8 mouse cellular contexts compared by ENCODE assay signal in genomic region chr5:122726068-122726467, GRCm38 (mm10). TPM values are rescaled to one million over a fixed set of nuclear protein-coding genes. Genes with fewer than 3 reads are reported as not detected.
A peak's percentile ranks its signal among the peaks of the same experiment; 100 is the strongest.
DNase-seq lines count a peak whose midpoint lies in the region; ATAC-seq and TF ChIP-seq lines count a peak whose summit lies in the region.

No protein-coding gene starts in this region.

- no peak overlapping the region for H3K27ac ChIP-seq in ES-Bruce4 (ENCODE audit: insufficient read depth, low read length)
- H3K27ac ChIP-seq in lung, embryonic 14.5 days (ENCODE audit: low read depth) = no peak overlapping the region

- H3K4me1 ChIP-seq in ES-Bruce4 (ENCODE audit: control insufficient read depth, insufficient read depth, low read length) = no peaks in the 10 kb centered on the region
- no peaks in the 10 kb centered on the region for H3K4me1 ChIP-seq in lung, embryonic 14.5 days (ENCODE audit: insufficient read depth)

- TF ChIP-seq POLR2A in ES-Bruce4 (IDR thresholded peaks at IDR 0.05; ENCODE audit: insufficient read depth, low read length) = no peak

- no peaks in the 10 kb centered on the region for H3K36me3 ChIP-seq in ES-Bruce4 (ENCODE audit: control insufficient read depth, insufficient read depth, low read length, poor library complexity, severe bottlenecking)
- H3K36me3 ChIP-seq in lung, embryonic 14.5 days (ENCODE audit: insufficient read depth) = 0 out of 2 replicates have a peak, but pooled peaks cover 2% of the 10 kb centered on the region

- H3K9me3 ChIP-seq in ES-Bruce4 (replicated peaks; ENCODE audit: control insufficient read depth, insufficient read depth, low read length, poor library complexity, severe bottlenecking) = no peaks in the 10 kb centered on the region
- peaks cover 3% of the 10 kb centered on the region; the same call in 1 of the 2 replicates for H3K9me3 ChIP-seq in lung, embryonic 14.5 days (ENCODE audit: low read depth, low read length)

- H3K4me2 ChIP-seq in lung, embryonic 14.5 days = no peak overlapping the region

- TF ChIP-seq CTCF in ES-Bruce4 (IDR thresholded peaks at IDR 0.05; ENCODE audit: low read depth, low read length) = peak; percentile 25
- peak; percentile 89 for TF ChIP-seq CTCF in lung, embryonic 14.5 days (IDR thresholded peaks at IDR 0.05; ENCODE audit: low read depth)

- no peak overlapping the region for H3K4me3 ChIP-seq in ES-Bruce4 (ENCODE audit: low read depth, low read length)
- no peak overlapping the region for H3K4me3 ChIP-seq in lung, embryonic 14.5 days (ENCODE audit: low read depth, low read length)

- H3K27me3 ChIP-seq in ES-Bruce4 (ENCODE audit: control insufficient read depth, insufficient read depth, low read length, poor library complexity, severe bottlenecking) = no peaks in the 10 kb centered on the region
- no peaks in the 10 kb centered on the region for H3K27me3 ChIP-seq in lung, embryonic 14.5 days (ENCODE audit: insufficient read depth, low read length)

- TF ChIP-seq EP300 in ES-Bruce4 (IDR thresholded peaks at IDR 0.05; ENCODE audit: insufficient read depth, low read depth, low read length) = no peak

- H3K9ac ChIP-seq in ES-Bruce4 (ENCODE audit: low read depth, poor library complexity, severe bottlenecking) = no peak overlapping the region
- H3K9ac ChIP-seq in lung, embryonic 14.5 days = no peak overlapping the region

- DNase-seq in adrenal gland, adult 8-10 months = peak; percentile 35
- peak; percentile 72 for DNase-seq in embryo, embryonic 11.5 days (ENCODE audit: low read depth, low spot score)
- DNase-seq in layer of hippocampus, adult 8-10 months (ENCODE audit: low spot score in 2 of 2) = peak; percentile 58 to 77
- peak; percentile 94 for DNase-seq in lung, embryonic 14.5 days
- peak; percentile 68 for DNase-seq in retina, postnatal 7 days (ENCODE audit: low read depth, low spot score)
- peak; percentile 44 to 46 for DNase-seq in urinary bladder, postnatal 36 days (ENCODE audit: low spot score in 2 of 2)

- WGBS in lung, embryonic 14.5 days = 17% methylated on average over 7 of the region's 7 CpGs

- peak; percentile 52 to 60; a peak in 2 of 4 replicates for ATAC-seq in hematopoietic stem cell, adult 5-6 weeks (replicated peaks in 1 of 2; ENCODE audit: insufficient read depth in 1 of 2, low FRiP score in 2 of 2, low TSS enrichment in 1 of 2, low read depth in 1 of 2, poor library complexity in 2 of 2, severe bottlenecking in 2 of 2)
- peak; percentile 54; the same call in 1 of the 2 replicates for ATAC-seq in lung, embryonic 14.5 days (ENCODE audit: insufficient read depth)

RNA-seq across cellular contexts. Expression of gene P2rx4, which starts 18.7 kb away (rescaled TPM):
- polyA plus RNA-seq in ES-Bruce4 (2011; ENCODE audit: insufficient read depth, insufficient read length, low read depth, missing spikeins) = 21.0 and 25.8 TPM in 2 replicates
- 10 to 100 TPM; 38.2 to 57.9 (median 46.5) TPM for total RNA-seq in adrenal gland, adult 8-10 months (2022)
- 15.2 and 19.2 TPM in 2 replicates for total RNA-seq in hematopoietic stem cell, adult 5-6 weeks (2017)
- total RNA-seq in layer of hippocampus, adult 8-10 months (2022) = 10 to 100 TPM; 16.6 to 28.6 (median 20.2) TPM
- polyA plus RNA-seq in lung, embryonic 14.5 days (2014; fragmentation: Nextera tagmentation; extraction: Ambion mirVana) = 13.1 and 15.7 TPM in 2 replicates

RNA-seq across cellular contexts. Expression of gene Camkk2, which starts 53.1 kb away (rescaled TPM):
- polyA plus RNA-seq in ES-Bruce4 (2011; ENCODE audit: insufficient read depth, insufficient read length, low read depth, missing spikeins) = 24.4 and 26.2 TPM in 2 replicates
- total RNA-seq in adrenal gland, adult 8-10 months (2022) = 10 to 100 TPM; 32.8 to 36.2 (median 34.9) TPM
- 23.7 and 41.6 TPM in 2 replicates for total RNA-seq in hematopoietic stem cell, adult 5-6 weeks (2017)
- total RNA-seq in layer of hippocampus, adult 8-10 months (2022) = 10 to 100 TPM; 87.3 to 96.2 (median 93.0) TPM
- 35.8 and 36.2 TPM in 2 replicates for polyA plus RNA-seq in lung, embryonic 14.5 days (2014; fragmentation: Nextera tagmentation; extraction: Ambion mirVana)

Comparison
In these comparisons a context has a peak if more than half of its experiments do, and no peak if none do; other contexts are left out.
1. DNase-seq: peak in every context shown above with its lines; median percentile 94 in lung, embryonic 14.5 days; 72 in embryo, embryonic 11.5 days; 68 in retina, postnatal 7 days; 68 in layer of hippocampus, adult 8-10 months; 45 in urinary bladder, postnatal 36 days; 35 in adrenal gland, adult 8-10 months.